Mouse (Mus musculus) lung, postnatal 10 days (tissue): ENCODE measurements around the gene Zfp827.

Experiments used
- DNase-seq: peaks from one replicate; pipeline ENCODE4 v3.0.0; 2021

The Zfp827 gene

GRCm38 (mm10) chr8:79161172-79161778, 133.0 kb downstream of the Zfp827 start:
- DNase-seq: no peak

- DNase-seq: peak; percentile 66
Observed at GRCm38 (mm10) chr8:79162533-79163308, 134.5 kb downstream of the Zfp827 start.

- no peak for DNase-seq
Observed at GRCm38 (mm10) chr8:79164336-79164735, 136.1 kb downstream of the Zfp827 start.

GRCm38 (mm10) chr8:79165276-79165675, 137.0 kb downstream of the Zfp827 start:
- DNase-seq: no peak

- DNase-seq: no peak
Observed at GRCm38 (mm10) chr8:79173606-79174005, 145.4 kb downstream of the Zfp827 start.

- no peak for DNase-seq
Observed at GRCm38 (mm10) chr8:79175991-79176390, 147.8 kb downstream of the Zfp827 start.

- no peak for DNase-seq
Observed at GRCm38 (mm10) chr8:79179678-79180077, 151.4 kb downstream of the Zfp827 start.

GRCm38 (mm10) chr8:79185488-79185887, 157.3 kb downstream of the Zfp827 start:
- no peak for DNase-seq

- no peak for DNase-seq
Observed at GRCm38 (mm10) chr8:79190071-79190470, 161.8 kb downstream of the Zfp827 start.

GRCm38 (mm10) chr8:79196481-79196880, 168.2 kb downstream of the Zfp827 start:
- DNase-seq: no peak

- DNase-seq: no peak
Observed at GRCm38 (mm10) chr8:79198675-79199074, 170.4 kb downstream of the Zfp827 start.

GRCm38 (mm10) chr8:79201446-79202147, 173.4 kb downstream of the Zfp827 start:
- DNase-seq: peak; percentile 24

- peak; percentile 56 for DNase-seq
Observed at GRCm38 (mm10) chr8:79206895-79207294, 178.7 kb downstream of the Zfp827 start.

GRCm38 (mm10) chr8:79208181-79208580, 179.9 kb downstream of the Zfp827 start:
- DNase-seq: no peak

- peak; percentile 26 for DNase-seq
Observed at GRCm38 (mm10) chr8:79208691-79209640, 180.7 kb downstream of the Zfp827 start.

GRCm38 (mm10) chr8:79209641-79210358, 181.6 kb downstream of the Zfp827 start:
- DNase-seq: peak; percentile 51

GRCm38 (mm10) chr8:79211630-79212029, 183.4 kb downstream of the Zfp827 start:
- DNase-seq: no peak

GRCm38 (mm10) chr8:79222106-79222751, 194.0 kb downstream of the Zfp827 start:
- no peak for DNase-seq

GRCm38 (mm10) chr8:79222752-79223141, 194.5 kb downstream of the Zfp827 start:
- no peak for DNase-seq

GRCm38 (mm10) chr8:79224363-79224762, 196.1 kb downstream of the Zfp827 start:
- no peak for DNase-seq

GRCm38 (mm10) chr8:79225586-79225985, 197.3 kb downstream of the Zfp827 start:
- no peak for DNase-seq
